Mouse (Mus musculus) frontal cortex, postnatal 10 days (tissue): ENCODE data around the gene Map2k7.
"Not testable (repeated sequence)": the region's sequence is repeated elsewhere in the genome, so short reads cannot be mapped to it uniquely, and the experiment has no call there.

ENCODE experiments used
- DNase-seq, 2 experiments: peaks; one replicate each; pipeline ENCODE4 v3.0.0; 2022; ENCODE audit warnings: low spot score in 2 of 2, mixed read lengths in 1 of 2

Map2k7 gene

DNA sequence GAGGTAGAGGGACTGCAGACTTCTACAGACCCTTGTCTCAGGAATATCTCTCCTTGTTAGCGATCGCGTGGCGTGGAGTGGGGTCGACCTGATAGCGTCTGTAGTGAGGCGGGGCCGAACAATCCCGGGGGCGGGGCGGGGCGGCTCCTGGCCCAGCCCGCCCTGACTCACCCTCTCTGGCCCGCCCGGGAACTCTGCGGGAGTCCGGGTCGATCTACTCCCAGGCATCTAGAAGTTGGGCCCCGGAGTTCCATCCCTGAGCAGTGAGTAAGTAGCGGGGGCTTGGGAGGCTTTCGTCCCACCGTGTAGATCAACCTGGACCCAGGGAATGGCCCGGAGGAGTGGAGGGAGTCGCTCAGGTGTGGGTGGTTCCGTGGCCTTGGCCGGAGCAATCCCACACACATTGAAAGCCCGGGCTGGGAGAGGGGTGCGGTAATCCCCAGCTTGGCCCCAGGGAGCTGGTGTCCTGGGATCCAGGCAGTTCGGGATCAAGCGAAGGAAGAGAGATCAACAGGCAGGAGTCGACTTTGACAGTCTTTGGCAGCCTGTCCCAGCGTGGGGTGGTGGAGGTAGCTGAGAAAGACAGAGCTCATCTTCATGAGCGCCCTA is 11.7 kb upstream of the Map2k7 start, which contains the start of gene Lrrc8e:
Gene Lrrc8e (plus strand): TSS at position 89 of the 609 bp plus-strand sequence.
- DNase-seq: no peak

DNA sequence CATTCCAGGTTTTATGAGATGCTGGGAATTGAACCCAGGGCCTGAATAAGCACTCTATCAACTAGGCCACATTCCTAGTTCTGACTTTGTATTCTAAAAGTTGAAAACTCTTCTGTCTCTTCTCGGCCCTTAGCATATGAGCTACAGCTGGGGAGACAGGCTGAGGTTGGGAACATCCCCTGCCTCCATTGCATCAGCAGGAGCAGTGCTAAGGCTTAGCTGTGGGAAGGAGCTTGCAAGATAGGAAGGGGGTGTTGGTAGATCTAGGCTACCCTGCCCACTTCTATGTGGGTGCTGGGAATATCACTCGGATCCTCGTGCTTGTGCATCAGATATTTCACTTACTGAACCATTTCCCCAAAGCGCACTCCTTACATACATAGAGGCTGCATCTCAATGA is 10.6 kb upstream of the Map2k7 start:
- DNase-seq: no peak

DNA sequence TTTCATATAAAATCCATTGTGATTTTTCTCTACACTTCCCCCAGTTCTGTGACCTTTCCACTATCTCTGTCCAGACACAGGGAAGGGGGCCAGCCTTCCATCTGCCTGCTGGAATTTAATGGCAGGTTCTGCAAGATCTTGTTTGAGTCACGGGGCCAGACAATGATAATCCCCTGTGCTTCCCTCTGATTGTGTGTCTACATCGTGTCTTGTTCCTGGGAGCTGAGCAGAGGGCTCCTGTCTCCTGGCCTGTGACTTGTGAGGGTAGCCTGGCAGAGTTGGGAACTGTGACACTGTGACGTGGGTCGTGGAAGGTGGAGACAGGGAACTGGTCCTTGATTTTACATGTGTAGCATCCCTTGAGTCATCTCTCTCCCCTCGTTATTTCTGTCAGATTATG is 8.8 kb upstream of the Map2k7 start:
- DNase-seq: no peak

DNA sequence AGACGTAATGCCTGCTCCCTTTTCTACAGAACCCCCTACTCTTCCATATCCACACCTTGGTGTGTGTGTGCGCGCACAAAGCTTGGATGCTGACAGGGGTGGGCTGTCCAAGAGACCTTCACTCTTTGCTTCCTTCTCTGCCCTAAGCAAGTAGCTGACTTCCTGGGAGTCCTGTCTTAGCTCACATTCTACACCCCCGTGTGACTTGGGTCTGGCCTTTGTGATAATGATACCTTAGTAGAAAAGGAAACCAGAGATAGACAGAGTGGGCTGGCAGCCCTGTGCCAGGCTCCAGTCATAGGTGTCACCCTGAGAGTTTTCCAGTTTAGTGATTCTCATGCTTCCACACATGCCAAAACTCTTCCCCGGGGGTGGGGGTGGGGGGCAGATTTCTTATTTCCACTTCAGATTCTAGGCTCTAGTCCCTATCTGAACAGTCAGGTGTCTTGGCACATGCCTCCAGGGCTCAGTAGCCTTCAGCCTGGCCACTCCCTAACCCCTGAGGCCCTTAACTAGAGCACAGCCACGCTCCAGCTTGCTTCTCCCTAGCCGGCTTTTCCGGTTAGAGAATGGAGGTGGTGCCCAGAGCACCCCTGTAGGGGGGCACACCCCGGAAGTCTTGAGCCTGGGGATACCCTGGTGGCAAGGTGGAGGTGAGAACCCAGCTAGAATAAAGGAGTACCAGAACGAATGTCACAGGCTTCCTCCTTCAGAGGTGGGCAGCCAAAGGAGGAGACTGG is 7.8 kb upstream of the Map2k7 start:
- no peak for DNase-seq

DNA sequence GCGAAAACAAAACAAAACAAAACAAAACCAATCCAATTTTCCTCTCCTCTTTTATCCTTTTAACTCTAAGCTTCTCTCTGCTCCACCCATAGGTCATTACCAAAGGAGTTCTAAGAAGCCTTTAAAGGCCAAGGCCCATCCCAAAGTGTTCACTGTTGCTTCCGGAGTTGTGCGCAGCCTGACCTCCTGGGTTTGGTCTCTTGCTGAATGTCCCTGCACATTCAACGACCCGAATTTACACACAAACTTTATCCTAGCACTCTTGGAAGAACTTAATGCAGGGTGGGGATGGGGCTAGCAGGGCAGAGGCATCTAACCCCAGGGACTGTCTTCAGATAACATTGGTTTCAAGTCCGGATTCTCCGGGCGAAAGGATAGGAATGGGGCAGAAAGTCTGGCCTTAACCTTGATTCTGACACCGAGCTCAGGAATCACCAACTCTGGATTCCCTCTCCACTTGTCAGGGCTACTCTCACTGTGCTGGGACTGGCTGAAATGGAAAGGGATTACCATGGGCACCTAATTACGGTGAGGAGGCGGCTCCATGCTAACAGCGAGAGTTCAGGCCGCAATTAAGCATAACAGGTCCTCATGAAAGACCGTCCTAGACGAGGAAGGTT is 616 bp upstream of the Map2k7 start:
- no peak for DNase-seq

DNA sequence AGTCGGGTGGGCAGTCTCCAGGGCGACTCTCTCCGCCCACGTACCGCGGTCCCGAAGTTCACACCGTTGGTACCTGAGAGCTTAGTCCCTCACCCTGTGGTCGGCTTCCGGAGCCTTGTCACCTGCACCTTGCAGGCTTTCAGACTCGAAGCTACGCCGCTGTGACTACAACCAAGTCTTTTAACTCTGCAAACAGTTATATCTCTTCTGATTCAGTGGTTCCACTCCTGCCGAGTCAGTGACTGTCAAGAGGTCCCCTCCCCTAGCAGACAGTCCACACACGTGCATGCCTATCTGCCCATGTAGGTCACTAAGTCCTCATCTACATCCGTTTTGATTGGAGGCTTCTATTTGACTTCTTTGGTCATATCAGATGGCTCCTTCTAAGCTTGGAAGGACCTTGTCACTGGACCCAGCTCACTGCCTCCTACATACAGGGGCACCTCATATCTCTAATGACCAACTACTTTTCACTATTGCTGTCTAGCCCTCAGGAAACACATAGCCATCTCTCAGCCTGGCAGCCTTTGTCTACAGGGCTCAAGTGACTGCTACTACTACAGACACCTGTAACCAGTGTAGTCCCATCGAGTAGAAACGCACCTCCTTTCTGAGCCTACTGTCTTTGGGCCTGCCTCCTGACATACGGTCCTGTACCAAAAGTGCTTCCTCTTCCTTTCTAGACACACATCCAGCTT is 802 bp downstream of the Map2k7 start:
- DNase-seq: no peak

DNA sequence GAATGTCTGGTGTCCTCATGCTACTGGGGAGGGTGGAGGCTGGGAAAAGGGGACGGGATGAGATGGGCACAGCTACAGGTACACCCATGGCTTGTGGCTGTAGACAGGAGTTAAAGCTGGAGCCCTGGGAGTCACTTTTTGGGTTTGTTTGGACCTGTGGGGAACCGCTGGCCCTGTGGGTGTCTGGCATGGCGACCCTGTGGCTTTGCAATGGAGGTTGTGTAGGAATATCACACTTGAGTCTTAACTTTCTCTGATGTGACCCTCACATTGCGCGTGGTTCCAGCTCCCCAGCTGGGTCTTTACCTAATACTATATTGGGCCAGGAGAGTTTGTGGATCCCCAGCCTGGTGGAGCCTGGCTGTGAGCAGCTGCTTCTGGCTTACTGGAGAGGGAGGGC is 6.5 kb downstream of the Map2k7 start:
- no peak for DNase-seq

DNA sequence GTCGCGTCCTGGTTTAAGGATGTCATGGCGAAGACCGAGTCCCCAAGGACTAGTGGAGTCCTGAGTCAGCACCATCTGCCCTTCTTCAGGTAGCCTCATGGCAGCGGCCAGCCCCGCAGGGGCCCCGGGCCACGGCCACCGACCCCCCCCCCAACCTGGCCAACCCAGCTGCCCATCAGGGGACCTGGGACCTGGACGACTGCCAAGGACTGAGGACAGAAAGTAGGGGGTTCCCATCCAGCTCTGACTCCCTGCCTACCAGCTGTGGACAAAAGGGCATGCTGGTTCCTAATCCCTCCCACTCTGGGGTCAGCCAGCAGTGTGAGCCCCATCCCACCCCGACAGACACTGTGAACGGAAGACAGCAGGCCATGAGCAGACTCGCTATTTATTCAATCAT is 7.2 kb downstream of the Map2k7 start:
- DNase-seq: peak in 1 of 2 experiments; percentile 15

DNA sequence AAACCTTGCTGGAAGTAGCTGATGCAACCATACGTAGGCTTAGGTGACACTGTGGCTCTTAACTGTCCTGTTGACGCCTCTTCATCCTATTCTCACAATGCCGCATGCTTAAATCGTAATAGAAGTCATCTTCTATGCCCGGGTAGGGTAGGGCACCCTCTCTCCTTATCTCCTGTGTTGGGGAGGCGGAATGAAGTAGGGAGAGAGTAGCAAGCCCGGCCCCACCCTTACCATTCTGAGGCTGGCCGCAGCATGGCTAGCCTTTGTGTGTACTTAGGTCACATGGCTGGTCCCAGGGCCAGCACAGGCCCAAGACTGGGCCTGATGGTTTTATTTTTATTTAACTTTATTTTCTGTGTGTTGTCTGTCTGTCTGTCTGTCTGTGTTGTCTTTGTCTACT is 8.7 kb downstream of the Map2k7 start:
- no peak for DNase-seq

DNA sequence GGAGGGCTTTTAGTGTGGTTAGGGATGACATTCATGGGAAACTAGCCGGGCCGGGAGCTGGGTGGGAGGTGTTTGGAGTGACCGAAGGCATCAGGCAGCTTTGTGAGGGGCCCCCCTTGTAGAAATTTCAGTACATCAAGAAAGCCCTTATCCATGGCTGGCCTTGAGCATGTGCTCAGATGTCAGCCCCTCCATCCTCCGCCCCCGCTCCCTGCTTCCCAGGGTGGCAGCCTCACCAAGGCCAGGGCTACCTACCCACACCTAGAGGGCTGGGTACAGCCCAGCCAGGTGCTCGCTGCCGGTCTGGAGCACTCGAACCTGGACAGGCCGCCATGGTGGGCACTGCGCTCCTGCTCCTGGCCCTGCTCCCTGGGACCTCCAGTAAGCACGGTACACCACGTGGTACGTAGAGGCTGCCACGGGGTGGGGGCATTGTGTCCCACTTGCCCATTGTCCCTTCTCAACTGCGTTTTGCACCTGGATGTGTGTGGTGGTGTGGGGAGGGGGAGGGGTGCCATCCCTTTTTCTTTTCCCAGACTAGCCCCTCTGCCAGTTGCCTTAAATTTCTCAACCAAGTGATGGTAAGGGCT is 9.5 kb downstream of the Map2k7 start, which contains the start of gene Tgfbr3l:
Gene Tgfbr3l (plus strand): TSS at position 264 of the 590 bp plus-strand sequence.
- peak in 1 of 2 experiments; percentile 22 for DNase-seq

DNA sequence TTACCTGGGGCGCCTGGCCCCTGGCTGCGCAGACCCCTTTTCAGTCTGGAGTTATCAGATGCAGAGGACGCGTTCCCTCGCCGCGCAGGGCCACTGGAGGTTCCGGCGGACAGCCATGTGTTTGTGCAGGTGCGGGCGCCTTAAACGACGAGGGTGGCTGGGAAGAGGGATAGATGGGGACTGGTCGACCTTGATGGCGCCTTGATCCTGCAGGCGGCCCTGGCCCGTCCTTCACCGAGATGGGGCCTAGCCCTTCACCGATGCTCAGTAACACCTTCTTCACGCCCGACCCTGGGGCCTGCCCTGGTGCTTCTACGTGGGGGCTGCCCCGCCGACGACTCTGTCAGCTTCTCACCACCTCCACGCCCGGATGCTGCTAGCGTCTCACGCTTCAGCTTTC is 10.7 kb downstream of the Map2k7 start:
- no peak for DNase-seq

DNA sequence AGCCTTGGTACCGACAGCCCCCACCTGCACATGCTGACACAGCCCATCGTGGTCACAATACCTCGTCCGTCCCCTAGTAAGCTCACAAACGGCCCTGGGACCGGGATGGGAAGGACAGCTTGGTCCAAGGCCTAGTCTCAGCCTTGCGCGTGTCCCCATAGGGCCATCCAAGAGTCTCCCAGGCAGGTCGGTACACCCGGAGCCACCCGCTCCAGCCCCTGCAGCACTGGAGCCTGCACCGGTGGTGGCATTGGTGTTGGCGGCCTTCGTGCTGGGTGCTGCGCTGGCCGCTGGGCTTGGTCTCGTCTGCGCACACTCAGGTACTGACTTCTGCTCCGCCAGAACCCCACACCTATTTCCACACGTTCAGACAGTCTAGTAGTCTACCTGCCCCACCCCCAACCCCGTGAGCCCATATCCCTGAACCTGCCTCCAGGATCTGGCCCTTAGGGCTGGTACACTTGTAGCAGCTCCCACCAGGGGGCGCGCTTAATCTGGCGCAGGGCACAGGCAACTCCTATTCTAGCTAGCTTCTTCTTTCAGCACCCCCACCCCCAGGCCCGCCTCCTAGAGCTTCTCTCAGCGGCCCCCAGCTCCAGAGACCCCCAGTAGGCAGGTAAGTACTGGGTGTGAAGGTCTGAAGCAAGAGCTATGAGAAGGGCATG is 11.9 kb downstream of the Map2k7 start:
- peak; percentile 82 to 84 for DNase-seq

DNA sequence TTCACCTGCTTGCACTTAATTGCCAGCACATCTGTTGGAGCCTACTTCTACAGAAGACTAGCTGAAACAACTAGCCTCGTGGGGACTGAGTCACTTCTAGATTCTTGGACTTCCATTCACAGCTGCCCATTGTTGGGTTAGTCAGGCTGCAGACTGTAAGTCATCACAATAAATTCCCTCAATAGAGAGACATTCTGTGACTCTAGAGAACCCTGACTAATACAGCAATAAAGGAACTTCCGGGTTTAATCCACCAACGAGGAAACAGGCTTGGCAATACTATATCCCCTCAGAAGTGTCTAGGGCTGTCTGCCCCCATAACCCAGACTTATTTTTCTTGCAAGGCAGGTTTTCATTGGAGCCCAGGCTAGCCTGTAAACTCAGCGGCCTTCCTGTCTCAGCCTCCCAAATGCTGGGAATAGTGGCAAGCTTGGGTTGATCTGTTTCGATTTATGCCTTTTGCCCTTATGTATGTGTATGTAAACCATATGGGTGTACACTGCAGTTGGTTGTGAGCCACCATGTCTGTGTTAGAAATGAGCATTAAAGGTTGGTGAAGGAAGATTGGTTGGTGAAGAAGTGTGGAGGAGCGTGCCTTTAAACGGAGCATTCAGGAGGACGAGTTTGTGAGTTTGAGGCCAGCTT is 13.7 kb downstream of the Map2k7 start:
- DNase-seq: peak in 1 of 2 experiments; percentile 14

DNA sequence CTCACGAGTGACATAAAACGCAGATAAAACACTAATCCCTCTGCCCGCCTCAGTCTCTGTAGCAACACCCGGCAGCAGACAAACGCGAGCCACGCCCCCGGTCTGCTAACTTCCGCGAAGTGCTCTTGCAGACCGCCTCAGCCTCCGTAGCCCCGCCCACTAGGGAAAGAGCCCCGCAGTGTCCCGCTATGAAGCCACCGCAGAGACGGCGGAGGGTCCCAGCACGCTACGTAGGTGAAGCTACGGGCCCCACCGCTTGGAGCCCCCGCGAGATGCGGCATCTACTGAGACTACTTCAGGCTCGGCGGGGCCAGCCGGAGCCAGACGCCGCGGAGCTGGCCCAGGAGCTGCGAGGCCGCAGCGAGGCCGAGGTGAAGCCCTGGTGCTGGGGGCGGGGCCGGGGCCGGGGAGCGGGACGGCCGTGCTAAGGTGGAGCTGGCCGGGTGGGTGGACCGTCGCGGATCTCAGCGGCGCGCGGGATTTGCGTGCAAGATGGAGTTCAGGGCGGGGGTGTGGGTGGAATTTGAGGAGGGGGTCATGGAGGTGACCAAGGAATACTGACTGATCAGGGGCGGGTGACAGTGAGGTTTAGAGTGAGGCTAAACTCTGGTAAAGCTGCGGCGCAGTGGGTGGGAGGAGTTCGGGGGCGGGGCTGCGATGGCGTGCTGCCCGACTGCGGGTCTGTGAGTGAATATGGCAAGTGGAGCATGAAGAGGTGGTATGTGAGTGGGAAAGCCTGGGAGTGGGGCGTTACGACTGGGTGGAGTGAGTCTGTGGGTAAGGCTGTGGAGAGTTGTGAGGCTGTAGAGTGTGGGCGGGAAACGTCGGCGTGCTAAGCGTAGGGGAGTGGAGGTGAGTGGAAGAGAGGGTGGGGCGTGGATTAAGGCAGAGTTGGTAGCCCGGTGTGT is 14.6 kb downstream of the Map2k7 start, which contains the start of gene Snapc2:
Gene Snapc2 (plus strand): TSS at position 147 of the 908 bp plus-strand sequence.
- peak; percentile 90 to 95 for DNase-seq

DNA sequence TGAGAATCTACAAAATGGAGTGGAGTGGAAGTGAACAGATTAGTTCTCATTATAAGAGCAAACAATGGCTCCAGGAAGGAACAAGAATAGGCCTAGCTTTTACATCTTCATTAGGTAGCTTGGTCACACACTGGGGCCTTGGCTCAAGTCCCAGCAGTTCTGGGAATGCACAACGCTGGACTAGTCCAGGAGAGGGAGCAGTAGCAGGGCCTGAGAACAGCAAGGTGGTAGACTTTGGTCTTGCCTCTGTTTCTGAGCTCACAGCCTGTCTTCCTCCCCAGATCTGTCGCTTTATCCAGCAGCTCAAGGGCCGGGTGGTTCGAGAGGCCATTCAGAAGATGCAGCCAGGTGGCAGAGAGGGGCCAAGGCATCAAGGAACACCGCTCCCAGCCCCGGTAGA is 15.5 kb downstream of the Map2k7 start:
- DNase-seq: peak; percentile 67 to 70

DNA sequence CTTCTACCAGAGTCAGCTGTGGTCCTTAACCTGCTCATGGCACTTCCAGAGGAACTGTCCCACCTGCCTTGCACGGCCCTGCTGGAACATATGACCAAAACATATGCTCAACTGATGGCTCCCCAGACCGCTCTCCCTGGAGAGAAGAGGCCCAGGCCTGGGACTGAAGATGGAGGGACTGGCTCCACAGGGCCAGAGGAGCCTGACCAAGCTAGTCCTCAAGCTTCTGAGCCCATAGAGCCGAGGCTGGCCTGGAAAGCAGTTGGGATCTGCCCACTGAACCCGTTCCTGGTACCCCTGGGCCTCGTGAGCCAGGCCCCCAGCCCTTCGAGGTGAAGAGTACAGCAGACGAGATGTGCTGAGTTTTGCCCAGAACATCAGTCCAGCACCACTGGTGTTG is 16.9 kb downstream of the Map2k7 start:
- not testable (repeated sequence) for DNase-seq

DNA sequence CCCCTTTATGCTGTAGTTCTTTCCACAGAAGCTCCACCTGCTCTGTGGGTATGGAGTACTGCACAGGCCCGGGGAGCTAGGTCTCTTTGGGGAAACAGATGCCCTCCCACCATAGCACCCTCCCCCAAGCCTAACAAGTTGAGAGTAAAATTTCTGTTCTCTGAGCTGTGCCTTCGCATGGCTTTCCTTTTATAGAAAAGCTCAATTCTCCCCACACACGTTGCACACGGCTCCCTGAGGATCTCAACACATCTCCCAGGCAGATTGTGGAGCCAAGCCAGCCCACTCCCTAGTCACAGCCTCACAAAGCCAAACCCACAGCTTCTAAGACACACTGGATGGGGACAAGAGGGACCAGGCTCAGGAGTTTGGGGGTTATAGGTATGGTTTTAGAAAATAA is 18.4 kb downstream of the Map2k7 start:
- DNase-seq: peak; percentile 77 to 81

DNA sequence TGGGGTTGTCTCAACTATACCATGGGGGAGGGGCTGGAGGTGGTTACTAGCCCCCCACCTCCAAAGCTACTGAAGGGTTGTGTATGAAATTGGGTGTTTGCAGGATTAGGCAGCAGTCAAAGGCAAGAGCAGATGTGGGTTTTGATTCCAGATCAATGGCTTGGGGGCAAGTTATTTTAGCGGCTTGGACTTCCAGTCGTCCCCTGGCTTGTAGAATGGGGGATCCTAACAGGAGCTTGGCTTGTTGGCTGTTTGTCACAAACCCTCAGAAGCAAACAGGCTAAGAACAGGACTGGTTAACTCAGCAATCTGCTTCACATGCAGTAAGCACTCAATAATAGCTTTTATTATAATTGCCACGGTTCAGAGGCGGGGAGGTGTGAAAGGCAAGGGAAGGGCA is 18.8 kb downstream of the Map2k7 start:
- DNase-seq: no peak

DNA sequence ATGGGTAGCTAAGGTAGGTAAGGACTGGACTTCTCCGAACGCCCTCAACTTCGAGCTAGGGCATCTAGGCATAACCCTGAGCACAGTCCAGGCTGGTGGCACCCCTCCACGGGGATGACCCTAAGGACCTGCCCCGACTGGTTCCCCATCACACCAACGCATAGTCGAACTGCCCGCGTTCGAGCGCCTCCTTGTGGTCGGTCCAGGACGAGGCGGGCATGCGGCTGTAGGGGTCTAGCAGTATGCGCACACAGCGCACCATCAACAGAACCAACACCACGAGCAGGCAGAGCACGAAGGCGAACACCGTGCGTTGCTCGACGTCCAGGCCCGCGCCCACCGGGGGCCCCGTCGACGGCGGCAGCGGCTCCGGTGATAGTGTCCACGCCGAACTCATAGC is 19.7 kb downstream of the Map2k7 start:
- DNase-seq: peak; percentile 78 to 86

DNA sequence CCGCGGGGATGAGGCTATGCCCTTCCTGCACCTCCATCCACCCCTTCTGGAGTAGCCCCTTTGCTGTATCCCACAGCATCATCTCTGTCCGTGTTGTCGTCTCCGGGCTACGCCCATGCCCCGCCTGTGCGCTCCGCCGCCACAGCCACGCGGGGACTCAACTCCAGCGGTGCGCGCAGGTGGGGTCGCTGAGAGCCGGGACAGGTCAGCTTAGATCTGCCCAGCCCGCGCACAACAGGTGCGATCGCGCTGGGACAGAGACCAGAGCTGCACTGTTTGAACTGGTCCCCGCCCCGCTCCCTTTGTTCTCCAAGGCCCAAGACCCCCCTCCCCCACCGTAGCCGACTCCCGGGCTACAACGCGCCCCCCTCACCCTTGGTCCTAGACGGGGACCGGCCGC is 20.1 kb downstream of the Map2k7 start:
- DNase-seq: peak; percentile 55 to 63
